Mouse (Mus musculus) activated CD4-positive, CD25-positive, alpha-beta regulatory T cell (primary cell): ENCODE measurements around the gene Ifrd1. TPM values are rescaled to one million over a fixed set of nuclear protein-coding genes. Genes with fewer than 3 reads are reported as not detected.

Experiments used
- polyA plus RNA-seq, 2 experiments: library from polyadenylated mRNA; unstranded; fragments of 100-300 nt; shearing (Covaris generic); gene quantifications; one replicate each; pipeline ENCODE4 v1.2.1; 2017

Gene Ifrd1
- polyA plus RNA-seq = 100 to 1,000 TPM; 114 to 145 TPM

DNA sequence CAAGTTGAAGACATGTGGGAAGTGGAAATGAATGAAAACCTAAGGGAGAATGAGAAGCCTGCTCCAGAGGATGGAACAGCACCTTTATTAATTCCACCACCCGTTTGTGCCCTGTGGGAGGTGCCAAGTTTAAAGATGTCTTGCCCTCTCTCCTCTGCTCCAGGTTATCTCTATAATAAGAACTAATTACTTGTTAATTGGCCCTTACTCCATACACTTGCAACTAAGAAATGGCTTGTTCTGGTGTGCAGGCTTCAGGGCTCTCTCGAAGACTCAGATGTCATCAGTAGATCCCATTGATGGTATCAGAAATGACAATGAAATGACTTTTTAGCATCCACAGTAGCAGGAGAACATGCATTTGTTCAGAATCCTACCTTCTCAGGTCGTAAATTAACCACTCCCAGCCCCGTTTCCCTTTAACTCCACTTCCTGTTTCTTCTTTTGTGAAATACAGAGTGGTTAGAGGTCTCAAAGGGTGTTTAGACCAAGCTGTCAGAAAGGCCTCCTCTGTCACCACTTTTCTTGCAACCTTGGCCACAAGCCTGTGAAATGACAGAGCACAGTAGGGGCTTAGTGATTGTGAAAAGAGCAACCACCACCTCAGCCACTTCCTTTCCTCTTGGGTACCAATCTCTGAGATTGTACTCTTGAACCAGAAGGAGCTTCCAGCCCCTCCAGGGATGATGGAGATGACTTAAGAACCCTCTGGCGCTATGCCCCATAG is at the start of gene Ifrd1:
Gene Ifrd1, minus strand, starts transcription at position 51 of the 727 bp plus-strand sequence.

DNA sequence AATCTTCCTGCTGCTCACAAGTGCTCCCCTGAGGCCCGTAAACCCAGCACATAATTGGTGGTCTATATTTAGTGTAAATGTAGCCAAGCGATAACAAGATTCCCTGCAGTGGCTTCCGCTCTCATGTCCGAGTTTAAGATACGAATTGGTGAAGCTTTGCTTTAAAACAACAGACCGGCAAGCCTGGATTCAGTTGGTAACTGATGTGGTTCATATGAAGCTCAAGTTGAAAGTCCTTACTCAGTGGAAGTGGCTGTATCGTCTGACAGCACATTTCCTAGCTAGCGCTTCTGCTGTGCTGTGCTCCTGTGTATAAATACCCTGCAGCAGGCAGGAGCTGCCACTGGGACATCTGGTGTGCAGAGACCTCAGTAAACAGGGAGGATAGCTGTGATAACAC is 49.0 kb downstream of the Ifrd1 start, which contains the start of gene Lsmem1:
Gene Lsmem1, minus strand, starts transcription at position 189 of the 400 bp plus-strand sequence.

Other genes with a start within 250 kb of the Ifrd1 start
- gene Arl4a, start 210.5 kb downstream of the Ifrd1 start, polyA plus RNA-seq = 10 to 100 TPM; 55.2 to 66.3 TPM
- 1 to 10 TPM; 1.9 to 2.0 TPM for gene Scin, start 114.3 kb downstream of the Ifrd1 start, polyA plus RNA-seq
- under 1 TPM in 1 of 2 experiments, not detected in 1; 0.18 TPM for gene Lsmem1, start 49.0 kb downstream of the Ifrd1 start, polyA plus RNA-seq
- 10 to 100 TPM; 34.3 to 44.4 TPM for gene Zfp277, start 197.4 kb upstream of the Ifrd1 start, polyA plus RNA-seq
- gene Dock4, start 197.4 kb upstream of the Ifrd1 start, polyA plus RNA-seq = 1 to 10 TPM; 1.2 to 1.3 TPM